Mouse (Mus musculus): ENCODE measurements at regions not wholly inside any gene's neighbourhood (a gene's known extent, or its start where the extent isn't known, plus 50 kb on each side); places are given as distances from the start of the nearest gene placed in this dataset.

- WGBS = 85% methylated on average over 6 of the region's 6 CpGs
Observed at GRCm38 (mm10) chr6:141068861-141069467, 180.1 kb upstream of the Pde3a start.

GRCm38 (mm10) chr6:141069896-141070295 is 179.2 kb upstream of the Pde3a start:
- H3K4me3 ChIP-seq (ENCODE audit: extremely low read depth, insufficient read depth, insufficient read length) = no peak overlapping the region
- no peak for DNase-seq (ENCODE audit: low read depth in 1 of 2, low spot score in 2 of 2)
- no peaks in the 10 kb centered on the region for H3K36me3 ChIP-seq (ENCODE audit: control insufficient read depth, insufficient read depth, low read length)
- no peak overlapping the region for H3K27ac ChIP-seq (ENCODE audit: insufficient read depth, low read length)
- TF ChIP-seq CTCF (IDR thresholded peaks at IDR 0.05; ENCODE audit: extremely low read depth, insufficient read depth, insufficient read length, insufficient replicate concordance) = no peak
- TF ChIP-seq POLR2A (IDR thresholded peaks at IDR 0.05; ENCODE audit: low read depth, low read length) = no peak
- H3K27me3 ChIP-seq (ENCODE audit: control insufficient read depth, insufficient read depth, low read length) = no peaks in the 10 kb centered on the region
- 42% methylated on average over 6 of the region's 6 CpGs for WGBS
- no peaks in the 10 kb centered on the region for H3K4me1 ChIP-seq (ENCODE audit: control insufficient read depth, insufficient read depth, insufficient read length)

More at GRCm38 (mm10) chr6:141068861-141069467, 180.1 kb upstream of the Pde3a start:
- H3K4me1 ChIP-seq (ENCODE audit: control insufficient read depth, insufficient read depth, insufficient read length) = no peaks in the 10 kb centered on the region
- H3K36me3 ChIP-seq (ENCODE audit: control insufficient read depth, insufficient read depth, low read length) = no peaks in the 10 kb centered on the region
- H3K4me3 ChIP-seq (ENCODE audit: extremely low read depth, insufficient read depth, insufficient read length) = no peak overlapping the region
- no peak overlapping the region for H3K27ac ChIP-seq (ENCODE audit: insufficient read depth, low read length)
- H3K27me3 ChIP-seq (ENCODE audit: control insufficient read depth, insufficient read depth, low read length) = no peaks in the 10 kb centered on the region
- DNase-seq (ENCODE audit: low read depth in 1 of 2, low spot score in 2 of 2) = no peak
- TF ChIP-seq CTCF (IDR thresholded peaks at IDR 0.05; ENCODE audit: extremely low read depth, insufficient read depth, insufficient read length, insufficient replicate concordance) = no peak
- TF ChIP-seq POLR2A (IDR thresholded peaks at IDR 0.05; ENCODE audit: low read depth, low read length) = no peak

GRCm38 (mm10) chr6:141071507-141071906 is 177.6 kb upstream of the Pde3a start:
- 79% methylated on average over 2 of the region's 2 CpGs for WGBS
- H3K4me1 ChIP-seq (ENCODE audit: control insufficient read depth, insufficient read depth, insufficient read length) = no peaks in the 10 kb centered on the region
- DNase-seq (ENCODE audit: low read depth in 1 of 2, low spot score in 2 of 2) = no peak
- no peak overlapping the region for H3K4me3 ChIP-seq (ENCODE audit: extremely low read depth, insufficient read depth, insufficient read length)
- no peaks in the 10 kb centered on the region for H3K36me3 ChIP-seq (ENCODE audit: control insufficient read depth, insufficient read depth, low read length)
- no peak overlapping the region for H3K27ac ChIP-seq (ENCODE audit: insufficient read depth, low read length)
- TF ChIP-seq POLR2A (IDR thresholded peaks at IDR 0.05; ENCODE audit: low read depth, low read length) (no peak), CTCF (IDR thresholded peaks at IDR 0.05; ENCODE audit: extremely low read depth, insufficient read depth, insufficient read length, insufficient replicate concordance) (no peak)
- H3K27me3 ChIP-seq (ENCODE audit: control insufficient read depth, insufficient read depth, low read length) = no peaks in the 10 kb centered on the region

GRCm38 (mm10) chr6:141091076-141091780 is 157.8 kb upstream of the Pde3a start:
- Histone ChIP-seq H3K27ac (ENCODE audit: insufficient read depth, low read length) (no peak overlapping the region), H3K36me3 (ENCODE audit: control insufficient read depth, insufficient read depth, low read length) (no peaks in the 10 kb centered on the region), H3K27me3 (ENCODE audit: control insufficient read depth, insufficient read depth, low read length) (no peaks in the 10 kb centered on the region), H3K4me1 (ENCODE audit: control insufficient read depth, insufficient read depth, insufficient read length) (no peaks in the 10 kb centered on the region), H3K4me3 (ENCODE audit: extremely low read depth, insufficient read depth, insufficient read length) (no peak overlapping the region)
- TF ChIP-seq POLR2A (IDR thresholded peaks at IDR 0.05; ENCODE audit: low read depth, low read length) (no peak), CTCF (IDR thresholded peaks at IDR 0.05; ENCODE audit: extremely low read depth, insufficient read depth, insufficient read length, insufficient replicate concordance) (no peak)
- WGBS = 80% methylated on average over 9 of the region's 9 CpGs
- no peak for DNase-seq (ENCODE audit: low read depth in 1 of 2, low spot score in 2 of 2)

- no peaks in the 10 kb centered on the region for H3K36me3 ChIP-seq (ENCODE audit: control insufficient read depth, insufficient read depth, low read length)
- no peak for TF ChIP-seq POLR2A (IDR thresholded peaks at IDR 0.05; ENCODE audit: low read depth, low read length)
- H3K27ac ChIP-seq (ENCODE audit: insufficient read depth, low read length) = no peak overlapping the region
- no peak overlapping the region for H3K4me3 ChIP-seq (ENCODE audit: extremely low read depth, insufficient read depth, insufficient read length)
- H3K4me1 ChIP-seq (ENCODE audit: control insufficient read depth, insufficient read depth, insufficient read length) = no peaks in the 10 kb centered on the region
- H3K27me3 ChIP-seq (ENCODE audit: control insufficient read depth, insufficient read depth, low read length) = no peaks in the 10 kb centered on the region
- DNase-seq (ENCODE audit: low read depth in 1 of 2, low spot score in 2 of 2) = no peak
- 88% methylated on average over 6 of the region's 6 CpGs for WGBS
Observed at GRCm38 (mm10) chr6:141091781-141092140, 157.3 kb upstream of the Pde3a start.

- WGBS = 28% methylated on average over 13 of the region's 13 CpGs
- Histone ChIP-seq H3K27me3 (ENCODE audit: control insufficient read depth, insufficient read depth, low read length) (no peaks in the 10 kb centered on the region), H3K4me3 (ENCODE audit: extremely low read depth, insufficient read depth, insufficient read length) (no peak overlapping the region), H3K36me3 (ENCODE audit: control insufficient read depth, insufficient read depth, low read length) (no peaks in the 10 kb centered on the region), H3K27ac (ENCODE audit: insufficient read depth, low read length) (no peak overlapping the region), H3K4me1 (ENCODE audit: control insufficient read depth, insufficient read depth, insufficient read length) (no peaks in the 10 kb centered on the region)
- TF ChIP-seq CTCF (IDR thresholded peaks at IDR 0.05; ENCODE audit: extremely low read depth, insufficient read depth, insufficient read length, insufficient replicate concordance) (no peak), POLR2A (IDR thresholded peaks at IDR 0.05; ENCODE audit: low read depth, low read length) (no peak)
- no peak for DNase-seq (ENCODE audit: low read depth in 1 of 2, low spot score in 2 of 2)
Observed at GRCm38 (mm10) chr6:141097338-141098122, 151.5 kb upstream of the Pde3a start.

All from spleen, adult 2 months (tissue).